Mouse (Mus musculus) spleen, adult 12 weeks (tissue): ENCODE results near the gene Col25a1.

ENCODE experiments used
- DNase-seq: peaks from one replicate; pipeline ENCODE4 v3.0.0; 2022; ENCODE audit warnings: low spot score

Gene Col25a1

DNA sequence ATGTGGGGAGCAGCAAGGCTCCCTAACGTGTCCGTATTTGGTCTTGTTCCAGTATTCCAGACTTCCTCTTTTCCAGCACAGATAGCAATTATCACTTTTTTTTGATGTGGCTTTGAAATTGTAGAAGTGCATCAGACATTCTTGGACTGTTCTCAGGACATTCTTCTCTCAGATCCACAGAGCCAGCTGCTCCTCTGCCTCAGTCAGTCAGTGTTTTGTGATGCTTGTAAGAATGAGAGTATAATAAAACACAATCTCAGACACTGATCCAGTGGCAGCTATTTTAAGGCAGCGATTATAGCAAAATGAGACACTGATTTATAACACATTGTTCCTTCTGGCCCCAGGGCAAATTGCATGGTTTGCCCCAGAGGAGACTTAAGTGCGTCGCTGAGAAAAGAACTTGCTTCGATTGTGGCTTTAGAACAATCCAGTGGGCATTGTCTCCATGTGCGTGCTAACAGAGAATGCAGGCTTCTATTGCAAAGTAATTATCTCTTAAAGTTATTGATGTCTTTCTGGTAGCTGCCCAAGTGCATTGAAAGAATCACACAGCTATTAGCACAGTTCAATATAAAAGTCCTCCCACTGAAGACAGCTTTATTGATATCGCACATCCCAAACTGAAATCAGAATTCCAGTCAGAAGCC is 111.5 kb downstream of the Col25a1 start:
- DNase-seq: no peak

GRCm38 (mm10) chr3:130252355-130252754 is 121.1 kb downstream of the Col25a1 start:
- no peak for DNase-seq

GRCm38 (mm10) chr3:130256059-130256458 is 124.8 kb downstream of the Col25a1 start:
- DNase-seq: no peak

DNA sequence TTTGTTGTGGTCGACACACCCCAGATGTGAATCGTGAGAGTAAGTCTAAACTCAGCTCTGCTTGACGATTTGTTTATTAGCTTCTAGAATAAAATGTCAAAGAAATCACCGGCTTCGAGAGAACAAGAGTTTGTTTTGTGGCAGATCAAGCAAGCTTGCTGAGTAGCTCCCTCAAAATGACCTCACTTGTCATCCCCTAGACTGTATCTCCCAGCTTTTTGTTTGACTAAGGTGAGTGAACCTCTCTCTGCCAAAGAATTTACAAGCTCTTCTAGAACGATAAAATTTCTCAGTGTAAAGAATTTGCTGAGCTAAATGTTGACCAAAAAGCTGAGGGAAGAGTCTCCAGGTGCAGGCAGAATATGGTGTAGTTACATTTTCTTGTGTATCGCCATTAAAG is 125.3 kb downstream of the Col25a1 start:
- no peak for DNase-seq

DNA sequence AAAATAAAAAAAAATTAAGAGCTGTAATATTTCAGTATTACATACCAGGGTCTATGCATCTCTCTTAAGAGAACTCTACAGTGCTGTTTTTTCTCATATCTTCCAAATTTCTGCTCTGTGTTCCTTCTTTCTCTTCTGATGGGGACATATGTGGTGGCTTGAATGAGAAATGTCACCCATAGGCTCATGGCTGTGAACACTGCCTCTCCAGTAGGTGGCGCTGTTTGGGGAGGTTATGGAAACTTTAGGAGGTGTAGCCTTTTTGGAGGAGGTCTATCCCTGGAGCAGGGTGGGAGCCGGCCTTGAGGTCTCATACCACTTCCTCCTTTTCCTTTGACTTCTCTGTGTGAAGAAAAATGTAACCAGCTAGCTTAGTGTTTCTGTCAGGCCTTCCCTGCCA is 128.4 kb downstream of the Col25a1 start:
- no peak for DNase-seq

- DNase-seq: no peak
Observed at GRCm38 (mm10) chr3:130260316-130260715, 129.0 kb downstream of the Col25a1 start.

DNA sequence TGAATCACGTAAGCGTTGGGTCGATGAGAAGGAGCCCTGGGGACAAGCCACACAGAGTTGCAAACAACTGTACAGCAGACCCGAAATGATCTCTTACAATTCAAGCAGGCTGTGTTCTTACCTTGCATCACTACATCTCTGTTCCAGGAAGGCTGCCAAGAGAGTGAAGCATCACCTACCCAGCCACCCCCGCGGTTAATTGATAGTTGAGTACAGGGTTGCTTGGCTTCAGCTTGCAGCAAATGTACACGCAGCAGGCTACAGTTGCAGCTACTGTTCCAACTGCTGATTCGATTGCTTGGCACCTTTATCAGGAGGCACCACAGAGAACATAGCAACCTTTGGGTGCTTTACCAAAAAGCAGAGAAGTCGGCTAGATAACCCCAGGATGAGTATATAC is 133.8 kb downstream of the Col25a1 start:
- no peak for DNase-seq

DNA sequence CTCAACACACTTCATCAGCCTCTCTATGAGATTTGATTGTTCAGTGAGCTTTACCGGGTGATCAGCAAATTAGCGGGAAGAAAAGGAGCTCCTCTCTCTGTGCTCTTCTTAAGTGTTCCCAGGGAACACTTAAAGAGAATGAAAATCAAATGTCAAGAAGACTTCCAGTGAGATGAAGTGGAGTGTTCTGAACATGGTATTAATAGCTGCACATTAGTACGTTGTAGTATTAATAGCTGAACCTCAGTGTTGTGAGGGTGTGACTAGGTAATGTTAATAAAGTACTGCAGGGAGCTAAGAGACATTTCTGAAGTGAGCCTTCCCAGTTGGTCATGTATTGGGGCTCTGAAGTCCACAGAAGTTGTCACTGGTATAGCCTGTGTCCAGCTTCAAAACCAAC is 139.2 kb downstream of the Col25a1 start:
- no peak for DNase-seq

DNA sequence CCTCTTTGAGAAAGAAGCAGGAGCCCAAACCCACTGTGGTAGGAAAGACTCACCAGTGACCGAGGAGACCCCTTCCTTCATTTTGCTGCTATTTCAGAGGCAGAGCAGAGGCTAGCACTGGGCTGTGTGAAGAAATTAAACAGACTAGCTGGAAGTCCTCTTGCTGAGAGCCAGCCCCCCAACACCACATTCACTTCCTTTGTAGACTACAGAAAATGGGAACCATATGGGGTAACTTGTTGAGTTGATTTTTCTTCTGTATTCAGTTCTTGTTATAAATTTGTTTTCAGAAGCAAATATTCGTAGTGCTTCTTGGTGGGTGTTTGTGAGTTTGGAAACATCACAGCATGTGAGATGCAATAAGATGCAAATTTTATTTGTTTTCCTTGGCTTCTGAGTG is 142.6 kb downstream of the Col25a1 start:
- DNase-seq: no peak

GRCm38 (mm10) chr3:130278298-130279050 is 147.2 kb downstream of the Col25a1 start:
- no peak for DNase-seq

- DNase-seq: no peak
Observed at GRCm38 (mm10) chr3:130283011-130283760, 151.9 kb downstream of the Col25a1 start.

- DNase-seq: no peak
Observed at GRCm38 (mm10) chr3:130288102-130288501, 156.8 kb downstream of the Col25a1 start.

DNA sequence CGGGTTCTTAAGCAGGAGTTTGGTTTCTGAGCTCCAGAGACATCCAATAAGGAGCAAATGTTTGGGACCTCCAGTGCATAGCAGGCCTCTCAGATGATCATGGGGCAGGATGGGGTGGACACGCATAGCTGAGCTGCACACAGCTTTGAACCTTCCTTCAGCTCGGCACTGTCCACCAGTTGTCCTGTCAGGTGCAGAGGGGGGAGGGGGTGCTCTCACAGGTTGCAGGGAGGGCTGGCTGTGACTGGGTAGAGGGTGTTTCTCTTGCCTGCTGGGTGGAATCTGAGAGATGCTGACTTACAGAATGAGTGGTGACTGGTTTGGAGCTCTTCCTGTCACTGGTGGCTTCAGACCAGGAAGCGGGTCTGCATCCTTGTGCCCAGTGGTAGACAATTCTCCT is 157.5 kb downstream of the Col25a1 start:
- no peak for DNase-seq

DNA sequence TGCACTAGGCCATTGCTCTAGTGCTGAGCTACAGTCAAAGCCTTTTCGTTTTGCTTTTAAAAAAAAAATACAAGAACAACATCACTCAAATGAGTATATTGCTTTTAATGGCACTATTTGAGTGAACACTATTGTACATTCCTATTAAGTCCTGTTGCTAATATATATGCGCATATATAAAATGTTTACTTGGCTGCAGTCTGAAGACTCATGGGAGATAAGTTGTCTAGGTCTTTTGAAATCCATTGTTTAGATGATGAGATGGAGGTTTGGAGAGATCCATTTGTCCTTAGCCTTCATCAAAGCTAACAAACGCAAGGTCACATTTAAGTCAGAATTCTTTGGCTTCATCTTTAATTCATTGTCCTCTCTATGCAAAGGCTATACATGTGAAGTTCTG is 157.9 kb downstream of the Col25a1 start:
- no peak for DNase-seq

GRCm38 (mm10) chr3:130290175-130290574 is 158.9 kb downstream of the Col25a1 start:
- no peak for DNase-seq

DNA sequence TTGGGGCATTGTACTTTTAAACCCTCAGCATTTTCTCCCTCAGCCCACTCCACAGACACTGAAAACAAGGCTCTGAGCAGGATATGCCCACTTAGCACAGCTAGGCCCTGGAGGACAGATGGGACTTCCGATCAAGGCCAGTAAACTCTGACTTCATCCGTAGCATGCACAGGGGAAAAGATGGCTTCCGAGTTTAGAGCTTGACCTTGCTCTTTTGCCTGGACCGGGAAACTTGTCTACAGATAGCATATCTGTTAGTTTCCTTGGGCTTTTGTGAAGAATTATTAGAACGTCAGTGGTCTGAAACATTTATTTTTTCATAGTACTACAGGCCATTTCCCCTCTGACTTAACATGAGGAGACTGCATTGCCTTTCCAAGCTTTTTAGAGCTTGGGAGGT is 159.4 kb downstream of the Col25a1 start:
- DNase-seq: no peak

GRCm38 (mm10) chr3:130291926-130292325 is 160.6 kb downstream of the Col25a1 start:
- DNase-seq: no peak

DNA sequence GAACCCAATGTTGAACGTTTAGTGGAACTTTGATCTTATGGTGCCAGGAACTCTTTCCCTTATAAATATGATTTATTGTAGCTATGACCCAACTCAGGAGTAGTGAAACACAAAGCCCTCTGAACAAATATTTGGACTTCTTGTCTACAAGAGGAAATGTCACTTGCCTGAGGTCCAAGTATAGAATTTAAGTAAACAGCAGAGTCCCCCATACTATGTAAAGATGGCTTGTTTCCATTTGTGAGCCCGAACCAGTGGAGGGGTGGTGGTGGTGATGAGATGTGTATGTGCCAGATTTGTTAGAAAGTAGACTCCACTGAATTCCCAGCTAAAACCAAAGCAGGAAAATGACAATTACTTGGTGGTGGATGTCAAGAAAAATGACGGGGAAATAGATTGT is 169.2 kb downstream of the Col25a1 start:
- no peak for DNase-seq

- DNase-seq: no peak
Observed at GRCm38 (mm10) chr3:130303597-130303996, 172.3 kb downstream of the Col25a1 start.

DNA sequence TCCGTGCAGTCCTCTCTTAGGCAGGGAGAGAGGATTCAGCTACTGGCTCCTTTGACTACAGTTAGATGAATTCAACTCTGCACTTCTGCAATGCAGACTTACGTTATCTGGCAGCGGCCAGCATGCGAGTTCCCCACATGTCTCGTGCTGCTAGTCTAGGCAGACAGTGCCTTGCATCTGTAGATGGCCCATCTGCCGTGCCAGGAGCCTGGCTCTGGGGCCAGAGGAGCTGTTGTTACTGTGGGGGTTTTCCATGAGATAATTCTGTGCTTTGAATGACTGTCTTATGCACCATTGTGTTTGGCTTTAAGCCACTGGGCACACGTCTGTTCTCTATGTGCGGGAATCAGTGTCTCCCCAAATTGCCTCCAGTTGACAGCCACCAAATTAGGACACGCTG is 173.5 kb downstream of the Col25a1 start:
- DNase-seq: no peak

DNA sequence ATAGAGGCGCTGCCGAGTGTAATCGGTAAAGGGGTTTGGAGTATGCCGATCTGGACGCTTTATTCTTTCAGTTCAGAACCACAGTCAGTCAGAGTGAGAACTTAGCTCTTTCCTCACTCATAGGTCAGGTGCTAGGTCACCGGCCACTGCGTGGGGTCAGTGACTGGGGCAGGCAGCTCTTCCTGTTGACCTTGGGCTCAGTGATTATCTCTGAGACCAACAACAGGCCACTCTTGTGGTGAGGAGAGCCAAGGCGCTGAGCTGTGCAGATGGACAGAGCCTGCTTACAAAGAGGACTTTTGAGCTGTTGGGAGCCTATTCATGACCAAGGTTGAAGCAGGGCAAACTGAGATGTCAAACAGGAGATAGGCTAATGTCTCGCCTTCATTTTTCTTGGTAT is 174.4 kb downstream of the Col25a1 start:
- no peak for DNase-seq

DNA sequence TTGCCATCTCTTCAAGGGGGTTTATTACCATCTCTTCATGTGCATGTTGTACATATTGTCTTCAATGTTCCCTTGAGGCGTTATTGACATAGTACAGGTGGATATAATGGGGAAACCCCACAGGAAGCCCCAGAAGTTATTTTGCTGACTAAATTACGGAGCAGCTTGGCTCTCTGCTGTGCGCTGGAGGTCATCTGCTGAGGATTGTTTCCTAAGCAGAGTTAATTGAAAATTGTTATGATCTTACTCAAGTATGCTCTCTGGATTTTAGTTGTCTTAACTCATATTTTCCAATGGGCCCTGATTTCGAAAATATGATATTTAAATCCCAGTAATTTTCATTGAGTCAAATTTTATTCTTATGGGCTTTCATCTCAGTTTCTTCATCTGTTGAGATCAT is 178.0 kb downstream of the Col25a1 start:
- no peak for DNase-seq

DNA sequence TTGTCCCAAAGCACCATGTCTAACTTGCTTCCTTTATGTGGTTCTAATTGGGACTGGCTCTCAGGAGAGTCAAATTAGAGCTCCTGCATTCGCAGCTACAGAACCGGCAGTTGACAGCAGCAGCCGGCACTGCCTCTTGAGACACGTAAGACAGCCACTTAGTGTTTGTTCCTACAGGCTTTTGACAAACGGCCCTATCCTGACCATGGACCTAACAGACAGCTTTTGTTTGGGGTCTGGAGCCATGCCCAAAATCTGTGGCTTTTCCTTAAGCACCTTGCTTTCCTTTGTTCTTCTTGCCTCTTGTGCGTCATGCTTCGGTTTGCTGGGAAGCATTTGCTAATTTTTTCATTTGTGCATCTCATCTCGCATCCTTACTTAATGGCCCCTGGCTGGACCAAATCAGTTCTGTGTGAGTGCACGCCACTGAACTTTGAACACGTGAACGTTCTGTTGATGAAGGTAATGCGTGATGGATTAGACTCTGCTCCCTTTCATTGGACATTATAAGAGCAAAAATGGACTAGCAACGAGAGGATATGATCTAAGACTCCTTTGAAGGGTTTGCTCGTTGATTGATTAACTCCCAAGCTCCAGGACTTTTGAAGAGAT is 179.5 kb downstream of the Col25a1 start:
- no peak for DNase-seq
